Mouse (Mus musculus) left cerebral cortex, adult 8-10 months (tissue): ENCODE data around the gene Dok5. TPM values are rescaled to one million over a fixed set of nuclear protein-coding genes. Genes with fewer than 3 reads are reported as not detected.

Experiments
- DNase-seq, 2 experiments: peaks; one replicate each; pipeline ENCODE4 v3.0.0; 2022; ENCODE audit warnings: low spot score in 2 of 2
- total RNA-seq, 4 experiments: library from RNA; stranded (reverse); gene quantifications; 2 replicates each; pipeline ENCODE4 v1.2.4; 2022

The Dok5 gene
- total RNA-seq, 4 experiments from 2014 or later: 26.9 to 29.5 (median 27.9) TPM

GRCm38 (mm10) chr2:170738446-170738845 lies 6.8 kb downstream of the Dok5 start:
- DNase-seq: peak in 1 of 2 experiments; percentile 76

GRCm38 (mm10) chr2:170738891-170739290 lies 7.3 kb downstream of the Dok5 start:
- DNase-seq: no peak

DNA sequence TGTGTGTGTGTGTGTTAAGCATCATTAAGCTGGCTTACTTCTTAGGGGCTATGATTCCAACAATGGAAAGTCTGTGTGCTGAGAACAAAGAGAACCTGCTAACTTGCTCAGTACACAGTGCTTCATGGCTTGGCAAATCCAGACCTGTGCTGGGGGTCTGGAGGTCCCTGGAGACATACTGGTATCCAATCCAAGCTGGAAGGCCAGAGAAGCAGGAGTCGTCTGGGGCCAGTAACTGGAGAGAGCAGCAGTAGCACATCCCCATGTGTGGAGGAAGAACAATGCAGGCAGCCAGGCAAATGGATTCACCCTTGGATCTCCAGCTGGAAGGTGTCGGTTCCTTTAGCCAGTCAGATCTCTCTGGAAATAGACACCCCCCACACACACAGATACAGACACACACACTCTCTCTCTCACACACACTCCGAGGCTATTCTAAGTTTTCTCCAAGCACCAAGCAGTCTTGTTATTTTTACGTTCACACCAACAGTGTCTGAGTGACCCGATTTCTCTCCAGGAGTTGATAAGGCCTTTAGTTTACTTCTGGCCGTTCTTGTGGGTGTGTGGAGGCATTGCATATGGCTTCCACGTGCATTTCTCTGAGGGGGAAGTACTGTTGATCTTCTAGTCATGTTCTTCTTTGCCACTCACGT lies 8.2 kb downstream of the Dok5 start:
- no peak for DNase-seq

DNA sequence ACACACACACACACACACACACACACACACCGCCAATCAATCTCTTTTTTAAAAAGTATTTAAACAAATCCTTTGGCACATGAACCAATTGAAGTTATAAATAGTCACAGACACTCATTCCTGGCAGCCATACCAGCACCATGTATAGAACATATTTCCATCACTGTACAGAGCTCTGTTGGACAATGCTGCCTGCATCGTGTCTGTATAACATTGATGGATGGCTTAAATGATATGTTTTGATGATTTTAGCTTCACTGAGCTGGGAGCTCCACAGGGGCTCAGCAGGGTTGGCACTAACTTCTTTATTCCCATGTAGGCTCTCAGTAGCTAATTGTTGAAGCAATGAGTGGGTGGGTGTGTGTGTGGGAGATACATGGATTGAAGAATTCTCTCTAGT lies 11.9 kb downstream of the Dok5 start:
- no peak for DNase-seq

DNA sequence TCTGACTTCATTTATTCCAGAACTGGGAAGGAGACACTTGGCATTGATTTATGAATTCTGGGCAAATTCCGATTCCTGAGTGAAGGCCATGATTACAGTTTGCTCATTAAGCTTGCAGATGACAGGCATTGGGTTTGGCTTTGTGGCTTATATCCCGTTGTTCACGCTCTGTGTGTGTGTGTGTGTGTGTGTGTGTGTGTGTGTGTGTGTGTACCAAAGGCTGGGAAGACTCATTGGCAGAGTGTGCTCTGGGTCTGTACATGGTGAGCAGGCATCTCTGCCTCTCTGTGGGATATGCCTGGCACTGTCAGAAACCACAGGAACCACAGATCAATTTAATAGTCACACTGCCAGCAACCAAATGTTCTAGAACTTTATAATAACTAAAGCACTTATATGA lies 17.3 kb downstream of the Dok5 start:
- no peak for DNase-seq

GRCm38 (mm10) chr2:170752191-170752850 lies 20.7 kb downstream of the Dok5 start:
- no peak for DNase-seq

GRCm38 (mm10) chr2:170755817-170756216 lies 24.2 kb downstream of the Dok5 start:
- DNase-seq: no peak

DNA sequence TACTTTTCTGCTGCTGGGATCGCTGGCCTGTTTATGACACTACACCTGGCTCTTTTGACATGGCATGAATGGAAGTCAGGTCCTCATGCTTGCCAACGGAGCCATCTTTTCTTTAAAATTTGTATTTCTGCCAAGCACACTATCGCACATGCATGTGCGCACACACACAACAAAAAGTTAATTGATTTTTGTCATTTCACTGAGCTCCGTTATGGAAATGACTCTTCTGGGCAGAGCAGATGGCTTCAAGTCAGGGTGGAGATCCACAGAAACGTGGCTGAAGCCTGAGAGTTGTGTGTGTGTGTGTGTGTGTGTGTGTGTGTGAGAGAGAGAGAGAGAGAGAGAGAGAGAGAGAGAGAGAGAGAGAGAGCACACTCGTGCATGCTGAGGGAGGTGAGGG lies 25.1 kb downstream of the Dok5 start:
- DNase-seq: no peak

DNA sequence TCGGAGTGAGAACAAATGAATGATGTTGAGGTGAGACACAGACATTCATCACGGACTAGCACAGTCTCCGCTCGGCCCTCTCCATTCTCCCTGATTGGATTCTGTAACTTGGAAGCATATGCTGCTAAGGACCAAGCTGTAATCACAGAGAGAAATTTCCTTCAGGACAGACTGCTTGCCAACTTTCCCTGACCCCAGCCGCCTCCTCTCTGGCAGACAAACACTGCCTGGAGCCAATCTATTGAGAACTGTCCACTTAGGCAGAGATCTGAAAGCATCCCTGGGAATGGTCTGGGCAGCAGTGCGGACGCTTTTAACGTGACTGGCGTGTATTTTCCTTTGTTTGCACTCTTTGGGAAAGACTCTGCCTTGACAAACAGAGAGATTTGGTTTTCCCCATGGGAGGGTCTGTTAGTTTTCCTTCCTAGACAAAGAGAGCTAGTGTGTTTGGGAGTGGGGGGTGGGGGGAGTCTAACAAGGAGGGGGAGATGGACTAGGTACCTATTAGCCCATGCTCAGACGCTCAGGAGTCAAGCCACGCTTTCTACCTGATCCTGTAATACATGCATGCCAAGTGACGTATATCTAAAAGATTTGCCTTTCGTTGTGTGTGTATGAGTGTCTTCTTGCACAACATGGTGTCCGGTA lies 25.7 kb downstream of the Dok5 start:
- no peak for DNase-seq

- no peak for DNase-seq
Measured at GRCm38 (mm10) chr2:170758201-170758600, 26.6 kb downstream of the Dok5 start.

DNA sequence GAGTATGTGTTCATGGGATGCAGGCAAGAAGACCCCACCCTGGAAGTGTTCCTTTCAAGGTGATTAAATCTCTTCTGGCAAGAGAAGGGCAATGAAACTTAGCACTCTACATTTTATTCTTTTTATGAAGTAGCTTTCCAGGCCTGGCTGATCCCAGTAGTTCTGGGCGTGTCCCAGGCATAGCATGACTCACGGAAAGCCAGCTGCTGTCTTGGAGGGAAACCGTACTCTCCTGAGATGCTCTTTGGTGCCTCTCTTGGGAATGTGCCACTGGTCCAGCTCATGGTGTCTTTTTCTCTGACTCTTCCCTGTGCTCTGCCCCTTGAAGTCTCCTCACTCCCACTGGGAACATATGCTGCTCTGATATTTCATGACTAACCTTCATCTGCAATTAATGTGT lies 33.1 kb downstream of the Dok5 start:
- DNase-seq: peak in 1 of 2 experiments; percentile 31

DNA sequence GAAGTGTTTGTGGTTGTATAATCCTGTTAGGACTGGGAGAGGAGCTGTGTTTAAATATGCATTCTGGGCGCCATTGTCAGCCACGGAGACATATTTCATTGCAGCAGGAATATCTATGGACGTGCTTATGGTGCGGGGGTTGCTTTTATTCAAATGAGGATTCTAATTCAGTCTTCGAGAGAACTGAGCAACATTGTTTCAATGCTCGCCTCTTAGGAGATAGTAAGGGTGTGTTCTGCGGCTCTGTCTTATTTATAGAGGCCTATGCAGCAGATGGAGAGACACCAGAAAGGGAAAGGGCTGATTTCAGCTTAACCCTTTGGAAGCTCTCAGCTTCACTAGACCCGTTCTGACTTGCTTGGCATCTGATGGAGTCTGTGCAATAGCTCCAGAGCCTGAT lies 35.6 kb downstream of the Dok5 start:
- peak; percentile 27 to 79 for DNase-seq

- no peak for DNase-seq
Measured at GRCm38 (mm10) chr2:170768699-170769098, 37.1 kb downstream of the Dok5 start.

DNA sequence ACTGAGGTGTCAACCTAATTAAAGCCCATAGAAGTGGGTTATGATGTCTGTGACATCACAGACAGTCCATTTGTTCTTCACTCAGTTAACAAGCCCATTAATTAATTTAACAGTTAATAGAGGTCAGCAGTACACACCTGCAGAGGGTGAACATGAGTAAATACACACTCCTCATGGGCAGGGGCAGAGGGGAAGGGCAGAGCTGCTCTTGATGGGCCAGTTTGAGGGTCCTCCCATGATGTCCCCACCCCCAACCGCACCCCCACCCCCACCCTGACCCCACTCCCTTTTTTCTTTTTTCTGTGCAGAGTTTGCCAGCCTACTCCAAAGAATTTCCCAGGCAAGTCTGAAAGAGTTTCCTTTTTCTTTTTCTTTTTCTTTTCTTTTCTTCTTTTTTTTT lies 39.9 kb downstream of the Dok5 start:
- DNase-seq: no peak

- DNase-seq: no peak
Measured at GRCm38 (mm10) chr2:170772126-170772884, 40.7 kb downstream of the Dok5 start.

DNA sequence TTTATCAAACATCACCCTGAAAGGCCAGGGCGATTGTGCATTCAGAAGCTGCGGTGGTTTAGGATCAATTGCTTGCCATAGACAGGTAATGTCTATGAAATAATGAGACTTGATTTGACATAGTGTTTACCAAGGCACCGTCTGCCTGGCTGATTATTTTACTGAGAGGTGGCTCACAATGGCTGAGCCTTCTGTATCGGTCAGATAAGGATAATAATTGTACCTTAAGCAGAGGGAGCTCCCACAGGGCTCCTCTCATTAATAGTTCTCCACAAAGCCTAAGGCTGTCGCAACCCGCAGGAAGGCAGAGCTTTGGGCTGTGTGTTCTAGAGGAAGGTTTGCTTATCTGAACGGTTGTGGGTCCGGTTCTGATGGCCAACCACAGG lies 41.3 kb downstream of the Dok5 start:
- DNase-seq: no peak

DNA sequence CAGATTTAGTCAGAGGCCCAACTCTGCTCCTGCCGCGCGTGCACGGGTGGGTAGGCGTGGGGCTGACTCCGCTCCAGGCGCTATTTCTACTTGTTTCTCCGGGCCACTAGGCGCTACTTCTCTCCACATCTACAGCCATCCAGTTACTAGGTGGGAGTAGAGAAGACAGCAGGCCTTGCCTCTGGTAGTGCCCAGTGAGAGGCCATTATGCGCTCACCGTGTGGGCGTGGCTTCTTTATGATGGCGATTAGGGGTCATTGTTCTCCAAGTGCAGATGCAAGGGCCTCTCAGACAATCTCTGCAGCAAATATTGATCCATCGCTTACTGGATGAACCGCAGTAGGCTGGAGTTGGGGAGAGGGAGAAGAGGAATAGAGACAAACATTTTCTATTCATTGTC lies 44.0 kb downstream of the Dok5 start:
- no peak for DNase-seq

DNA sequence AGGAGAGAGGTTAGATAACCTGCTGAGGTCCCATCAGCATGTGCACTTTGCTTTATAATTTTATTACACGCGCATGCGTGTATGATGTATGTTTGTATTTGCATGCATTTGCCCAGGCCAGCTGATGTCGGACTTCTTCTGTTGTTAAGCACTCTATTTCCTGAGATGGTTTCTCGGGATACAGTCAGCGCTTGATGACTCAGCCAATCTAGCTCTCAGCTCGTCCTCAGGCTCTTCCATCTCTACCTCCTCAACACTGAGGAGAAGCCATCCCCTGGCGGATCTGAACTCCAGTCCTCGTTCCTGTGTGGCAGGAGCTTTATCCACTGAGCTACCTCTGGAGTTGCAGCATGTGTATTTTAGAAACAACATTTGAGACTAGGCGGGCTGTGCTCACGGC lies 44.5 kb downstream of the Dok5 start:
- no peak for DNase-seq

DNA sequence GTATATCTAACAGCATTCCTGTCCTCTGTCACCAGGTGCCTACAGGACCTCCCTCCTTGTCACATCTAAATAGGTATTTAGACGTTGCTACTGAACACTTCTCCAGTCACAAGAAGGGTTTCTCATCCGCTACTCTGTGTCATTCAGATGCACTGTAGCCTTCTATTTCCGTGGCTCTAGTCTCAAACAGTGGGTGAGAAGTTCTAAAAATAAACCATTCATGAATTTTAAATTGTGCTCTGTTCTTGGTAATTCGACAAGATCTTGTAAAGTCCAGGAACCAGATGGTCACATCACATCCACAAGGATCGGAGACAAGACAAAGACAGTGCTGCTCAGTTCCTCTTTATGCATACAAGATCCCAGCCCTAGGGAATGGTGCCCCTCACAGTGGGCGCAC lies 46.0 kb downstream of the Dok5 start:
- no peak for DNase-seq

DNA sequence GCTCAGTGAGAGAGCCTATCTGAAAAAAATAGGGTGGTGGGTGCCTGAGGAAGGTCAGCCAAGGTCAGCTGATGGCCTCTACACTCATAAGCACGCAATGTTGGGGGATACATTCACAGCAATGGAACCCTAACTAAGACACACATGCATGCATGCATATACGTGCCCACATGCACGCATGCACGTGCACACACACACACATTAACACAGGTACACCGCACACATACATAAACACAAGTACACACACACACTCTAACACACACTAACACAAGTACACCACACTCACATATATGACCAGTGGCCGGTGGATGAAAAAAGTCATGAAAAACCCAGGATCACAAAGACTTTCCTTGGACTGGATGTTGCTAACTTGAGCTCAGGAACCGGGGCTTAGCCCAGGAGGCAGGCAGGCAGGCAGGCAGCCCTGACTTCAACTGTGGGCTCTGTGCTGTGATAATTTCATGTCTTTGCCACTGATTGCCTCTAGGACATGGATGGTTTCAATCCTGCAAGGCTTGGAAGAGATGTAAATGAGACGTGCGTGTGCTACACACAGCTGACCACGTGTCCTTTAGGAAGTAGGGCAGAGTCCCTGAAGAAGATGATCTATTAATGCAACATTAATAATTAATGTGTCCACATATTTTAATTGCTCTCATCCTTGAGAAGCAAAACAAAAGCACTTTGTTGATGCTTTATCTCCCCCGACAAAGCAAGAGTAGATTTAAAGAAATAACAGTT lies 48.6 kb downstream of the Dok5 start:
- DNase-seq: no peak

DNA sequence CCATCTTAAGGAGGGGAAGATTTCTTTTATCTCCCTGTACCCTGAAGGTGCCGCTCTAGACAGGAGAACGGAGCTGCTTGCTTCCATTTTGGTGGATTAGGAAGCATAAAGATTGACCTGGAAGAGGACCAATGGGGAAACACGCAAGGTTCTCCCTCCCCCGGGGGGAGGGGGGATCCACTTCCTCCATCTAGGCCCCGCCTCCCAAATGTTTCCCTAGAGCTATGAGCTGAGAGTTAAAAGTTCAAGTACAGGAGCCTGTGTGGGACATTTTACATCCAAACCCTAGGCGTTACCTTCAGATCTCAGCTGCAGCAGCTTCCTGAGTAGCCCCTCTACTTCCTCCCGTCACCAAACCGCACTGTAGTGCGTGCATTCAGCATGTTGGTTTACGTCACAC lies 56.5 kb downstream of the Dok5 start:
- DNase-seq: no peak
